Mouse (Mus musculus): ENCODE data around the gene Sp6.

Sp6 gene

DNA sequence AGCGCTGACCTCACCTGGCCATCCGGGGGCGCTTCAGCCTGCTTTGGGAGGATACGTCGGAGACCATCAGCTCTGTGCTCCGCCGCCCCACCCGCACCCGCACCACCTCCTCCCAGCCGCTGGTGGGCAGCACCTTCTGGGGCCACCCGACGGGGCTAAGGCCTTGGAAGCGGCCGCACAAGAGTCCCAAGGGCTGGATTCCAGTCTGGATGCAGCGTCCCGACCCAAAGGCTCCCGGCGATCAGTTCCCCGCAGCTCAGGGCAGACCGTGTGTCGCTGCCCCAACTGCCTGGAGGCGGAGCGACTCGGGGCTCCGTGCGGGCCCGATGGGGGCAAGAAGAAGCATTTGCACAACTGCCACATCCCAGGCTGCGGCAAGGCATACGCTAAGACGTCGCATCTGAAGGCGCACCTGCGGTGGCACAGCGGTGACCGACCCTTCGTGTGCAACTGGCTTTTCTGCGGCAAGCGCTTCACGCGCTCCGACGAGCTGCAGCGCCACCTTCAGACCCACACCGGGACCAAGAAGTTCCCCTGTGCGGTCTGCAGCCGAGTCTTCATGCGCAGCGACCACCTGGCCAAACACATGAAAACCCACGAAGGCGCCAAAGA is 8.8 kb downstream of the Sp6 start:
- peak; percentile 69 for ATAC-seq (ENCODE audit: low TSS enrichment)

DNA sequence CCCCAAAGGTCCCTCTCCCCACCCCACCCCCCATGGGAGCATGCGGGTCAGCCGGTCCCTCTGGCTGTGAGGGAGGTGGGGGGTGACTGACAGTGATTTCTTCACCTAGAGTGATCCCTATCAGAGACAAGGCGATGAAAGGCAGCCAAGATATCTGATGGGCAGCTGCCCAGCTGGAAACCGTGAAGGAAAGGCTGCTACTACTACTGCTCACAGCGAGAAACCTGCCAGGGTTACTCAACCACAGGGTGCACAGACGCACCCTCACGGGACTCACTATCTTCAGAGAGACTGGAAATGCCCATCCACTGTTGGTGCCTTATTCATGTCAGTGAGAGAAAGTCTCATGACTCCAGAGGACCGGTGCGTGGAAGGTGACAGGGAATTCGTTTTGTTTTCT is 11.8 kb downstream of the Sp6 start:
- ATAC-seq (ENCODE audit: low TSS enrichment): no peak

DNA sequence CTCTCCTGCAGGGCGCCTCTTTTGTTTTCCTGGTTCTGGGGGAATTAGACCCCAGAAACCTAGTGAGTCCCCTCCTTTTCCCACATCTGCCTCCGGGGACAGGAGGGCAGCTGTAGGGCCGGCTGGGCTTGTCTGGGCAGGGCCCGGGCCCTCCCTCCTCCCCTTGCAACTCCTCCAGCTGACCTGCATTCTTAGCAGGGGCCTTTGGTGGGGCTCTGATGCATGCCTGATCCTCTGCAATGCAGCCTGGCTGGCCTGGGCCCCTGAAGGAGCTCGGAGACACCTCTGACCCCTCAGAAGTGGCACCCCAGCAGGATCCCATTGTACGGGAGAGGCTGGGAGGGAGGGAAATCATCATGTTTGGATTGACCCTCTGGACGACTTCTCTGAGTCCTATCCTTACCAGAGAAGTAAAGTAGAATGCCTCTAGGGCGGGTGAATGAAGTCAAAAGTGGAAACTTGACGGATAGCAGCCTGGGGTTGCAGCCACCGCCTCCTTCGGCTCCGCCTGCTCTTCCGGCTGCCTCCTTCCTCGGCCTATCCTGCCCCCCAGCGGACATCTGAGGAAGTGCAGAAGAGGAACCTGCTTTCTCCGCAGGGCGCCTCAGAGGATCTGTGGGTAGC is 12.6 kb downstream of the Sp6 start:
- peak; percentile 67 for ATAC-seq (ENCODE audit: low TSS enrichment)

DNA sequence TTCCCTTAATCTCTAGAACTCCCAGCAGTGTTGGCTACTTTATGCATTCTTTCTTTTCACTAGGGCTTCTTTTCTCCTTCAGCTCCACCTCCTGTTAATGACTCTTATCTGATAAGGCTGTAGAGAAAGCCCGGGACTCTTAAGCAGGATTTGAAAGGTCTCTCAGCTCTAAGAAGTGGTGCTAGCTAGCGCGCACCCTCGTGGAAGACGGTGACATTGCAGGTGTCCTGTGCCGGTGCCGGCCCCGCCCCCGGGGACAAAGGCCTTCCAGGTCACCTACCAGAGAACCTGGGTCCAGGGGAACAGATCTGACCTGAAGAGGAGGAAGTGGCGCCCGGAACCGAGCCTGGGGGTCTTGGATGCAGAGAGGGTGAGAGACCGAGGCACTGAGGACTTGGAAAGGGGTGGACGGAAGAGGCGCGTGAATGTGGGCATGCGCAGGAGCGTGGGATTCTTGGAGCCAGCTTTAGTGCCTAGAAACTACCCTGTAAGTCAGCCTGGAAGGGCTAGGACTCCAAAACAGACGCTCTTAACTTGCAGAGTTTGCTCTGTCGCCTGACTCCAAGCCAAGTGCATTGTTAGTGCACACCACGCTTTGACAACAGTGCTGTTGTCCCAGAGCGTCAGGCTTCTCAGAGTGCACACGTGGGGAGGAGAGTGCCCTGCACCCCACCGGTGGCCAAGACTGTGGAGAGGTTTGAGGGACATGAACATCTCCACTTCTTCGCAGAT is 16.7 kb downstream of the Sp6 start, which contains the start of gene Scrn2:
Gene Scrn2, plus strand, starts transcription at position 253 of the 732 bp plus-strand sequence.
- peak; percentile 87 for ATAC-seq (ENCODE audit: low TSS enrichment)

DNA sequence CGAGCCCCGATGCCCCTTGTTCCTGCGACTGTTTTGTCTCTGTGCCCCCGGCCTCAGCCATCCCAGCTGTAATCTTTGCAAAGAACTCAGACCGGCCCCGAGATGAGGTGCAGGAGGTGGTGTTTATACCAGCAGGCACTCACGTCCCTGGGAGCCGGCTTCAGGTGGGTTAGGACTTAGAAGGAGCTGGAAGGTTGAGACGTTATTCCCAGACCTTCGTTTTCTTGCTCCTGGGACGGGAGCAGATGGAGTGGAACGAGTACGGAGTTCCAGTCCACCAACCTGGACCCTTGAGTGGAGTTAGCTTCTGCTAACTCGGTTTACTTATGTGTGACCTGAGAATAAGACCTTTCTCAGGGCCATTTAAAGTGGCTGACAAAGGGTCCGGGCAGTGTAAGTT is 17.2 kb downstream of the Sp6 start:
- ATAC-seq (ENCODE audit: low TSS enrichment): no peak

DNA sequence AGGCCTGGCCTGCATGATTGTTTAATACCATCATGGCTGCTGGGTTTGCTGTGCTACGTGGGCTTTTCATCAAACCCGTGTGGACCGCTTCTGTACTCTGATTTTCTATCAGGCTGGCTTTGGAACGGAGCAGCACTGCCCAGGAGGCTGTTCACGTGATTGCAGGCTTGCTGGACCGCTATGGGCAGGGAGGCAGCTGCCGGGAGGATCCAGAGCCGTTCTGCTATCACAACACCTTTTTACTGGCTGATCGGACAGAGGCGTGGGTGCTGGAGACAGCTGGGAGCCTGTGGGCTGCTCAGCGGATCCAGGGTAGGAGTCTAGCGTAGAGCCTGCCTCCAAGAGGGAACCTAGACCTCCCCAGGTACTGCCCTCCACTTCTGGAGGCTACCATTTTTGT is 18.8 kb downstream of the Sp6 start:
- no peak for ATAC-seq (ENCODE audit: low TSS enrichment)

DNA sequence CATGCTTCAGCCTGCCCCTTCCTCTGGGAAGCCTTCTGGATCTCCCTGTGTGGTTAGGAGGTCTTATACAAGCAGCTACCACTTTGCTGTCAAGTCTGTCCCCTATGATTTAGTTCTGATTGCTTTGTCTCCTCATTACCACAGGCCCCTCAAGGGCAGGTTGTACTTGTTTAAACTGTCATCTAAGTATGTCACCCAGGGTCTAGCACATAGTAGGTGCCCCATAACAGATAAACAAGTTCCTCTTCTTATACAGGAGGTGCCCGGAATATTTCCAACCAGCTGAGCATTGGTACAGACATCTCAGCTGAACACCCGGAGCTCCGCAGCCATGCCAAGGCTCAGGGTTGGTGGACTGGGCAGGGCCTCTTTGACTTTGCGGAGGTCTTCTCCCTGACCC is 19.3 kb downstream of the Sp6 start:
- no peak for ATAC-seq (ENCODE audit: low TSS enrichment)

DNA sequence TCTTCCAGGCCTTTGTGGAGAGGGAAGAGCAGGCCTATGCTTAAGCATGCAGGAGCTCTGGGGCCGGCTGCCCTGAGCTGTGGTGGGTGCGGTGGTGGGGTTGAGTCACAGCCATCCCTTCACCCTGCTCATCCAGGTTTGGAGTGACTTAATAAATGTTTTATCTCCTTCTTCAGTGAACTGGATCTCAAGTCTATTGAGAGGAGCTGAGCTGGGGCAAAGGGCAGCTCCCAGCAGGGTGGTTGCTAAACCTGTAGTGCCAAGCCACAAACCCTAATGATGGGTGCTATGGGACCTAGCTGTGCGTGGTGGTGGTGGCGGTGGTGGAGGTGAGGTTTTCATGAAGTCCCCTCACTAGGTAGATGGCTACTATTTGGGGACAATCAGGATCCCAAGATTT is 20.6 kb downstream of the Sp6 start:
- ATAC-seq (ENCODE audit: low TSS enrichment): no peak

DNA sequence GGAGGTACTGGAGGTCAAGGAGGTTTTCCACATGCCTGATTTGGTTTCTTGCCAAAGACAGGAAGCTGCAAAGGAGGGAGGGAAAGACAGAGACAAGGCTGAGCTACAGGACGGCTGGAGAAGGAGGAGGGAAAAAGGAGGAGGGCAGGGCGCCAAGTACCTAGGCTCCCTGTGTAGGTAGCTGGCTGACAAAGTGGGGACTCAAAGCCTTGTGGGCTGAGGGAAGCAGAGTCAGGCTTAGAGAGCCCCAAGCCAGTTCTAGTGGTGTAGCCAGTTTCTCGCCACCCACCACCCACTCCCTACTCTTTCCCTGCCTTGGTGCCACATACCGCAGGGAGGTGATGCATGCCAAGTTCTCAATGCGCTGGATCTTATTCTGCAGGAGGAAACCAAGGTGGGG is 22.9 kb downstream of the Sp6 start:
- peak; percentile 78 for ATAC-seq (ENCODE audit: low TSS enrichment)

DNA sequence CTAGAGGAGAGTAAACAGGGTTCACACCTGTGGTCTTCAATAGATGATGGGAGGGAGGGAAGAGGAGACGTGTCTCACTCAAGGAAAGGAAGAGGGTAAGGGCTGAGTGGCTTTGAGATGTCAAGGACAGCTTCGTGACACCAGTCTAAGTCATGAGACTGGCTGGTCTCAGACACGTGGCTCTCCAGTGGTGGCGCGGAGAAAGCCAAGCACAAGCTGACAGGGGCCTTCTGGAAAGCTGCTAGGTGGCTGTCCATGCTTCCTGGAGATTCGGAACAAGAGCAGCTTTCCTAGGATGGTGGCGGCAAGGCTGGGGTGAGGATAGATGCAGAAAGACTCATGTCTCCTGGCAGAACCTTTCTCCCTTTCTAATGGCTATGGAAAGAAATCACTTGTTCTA is 25.7 kb downstream of the Sp6 start:
- ATAC-seq (ENCODE audit: low TSS enrichment): no peak

DNA sequence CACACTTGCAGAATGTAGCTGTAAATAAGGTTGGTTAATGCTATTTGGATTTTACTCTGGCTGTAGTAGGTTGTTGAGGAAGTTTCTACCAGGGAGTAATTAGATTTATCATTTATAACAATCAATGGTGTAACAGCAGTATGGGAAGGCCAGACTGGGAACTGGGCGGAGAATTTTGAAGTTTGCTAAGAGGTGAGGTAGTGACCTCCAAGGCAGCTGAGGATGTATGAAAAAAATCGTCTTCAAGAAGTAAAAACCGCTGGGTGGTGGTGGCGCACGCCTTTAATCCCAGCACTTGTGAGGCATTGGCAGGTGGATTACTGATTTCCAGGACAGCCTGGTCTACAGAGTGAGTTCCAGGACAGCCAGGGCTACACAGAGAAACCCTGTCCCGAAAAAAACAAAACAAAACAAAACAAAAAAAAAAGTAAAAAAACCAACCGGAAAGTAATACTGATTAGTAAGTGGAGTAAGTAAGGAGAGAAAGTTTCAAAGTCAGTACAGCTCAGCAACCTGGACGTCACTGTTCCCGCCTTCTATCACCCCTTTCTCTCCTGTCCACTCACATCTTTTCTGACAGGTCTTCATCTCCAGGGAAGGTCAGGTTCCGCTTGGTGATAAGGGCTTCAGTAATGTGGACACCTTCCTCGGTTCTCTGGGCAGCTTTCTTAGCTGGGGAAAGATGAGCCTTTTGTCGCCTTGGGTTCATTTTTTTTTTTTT is 27.3 kb downstream of the Sp6 start:
- ATAC-seq (ENCODE audit: low TSS enrichment): no peak

DNA sequence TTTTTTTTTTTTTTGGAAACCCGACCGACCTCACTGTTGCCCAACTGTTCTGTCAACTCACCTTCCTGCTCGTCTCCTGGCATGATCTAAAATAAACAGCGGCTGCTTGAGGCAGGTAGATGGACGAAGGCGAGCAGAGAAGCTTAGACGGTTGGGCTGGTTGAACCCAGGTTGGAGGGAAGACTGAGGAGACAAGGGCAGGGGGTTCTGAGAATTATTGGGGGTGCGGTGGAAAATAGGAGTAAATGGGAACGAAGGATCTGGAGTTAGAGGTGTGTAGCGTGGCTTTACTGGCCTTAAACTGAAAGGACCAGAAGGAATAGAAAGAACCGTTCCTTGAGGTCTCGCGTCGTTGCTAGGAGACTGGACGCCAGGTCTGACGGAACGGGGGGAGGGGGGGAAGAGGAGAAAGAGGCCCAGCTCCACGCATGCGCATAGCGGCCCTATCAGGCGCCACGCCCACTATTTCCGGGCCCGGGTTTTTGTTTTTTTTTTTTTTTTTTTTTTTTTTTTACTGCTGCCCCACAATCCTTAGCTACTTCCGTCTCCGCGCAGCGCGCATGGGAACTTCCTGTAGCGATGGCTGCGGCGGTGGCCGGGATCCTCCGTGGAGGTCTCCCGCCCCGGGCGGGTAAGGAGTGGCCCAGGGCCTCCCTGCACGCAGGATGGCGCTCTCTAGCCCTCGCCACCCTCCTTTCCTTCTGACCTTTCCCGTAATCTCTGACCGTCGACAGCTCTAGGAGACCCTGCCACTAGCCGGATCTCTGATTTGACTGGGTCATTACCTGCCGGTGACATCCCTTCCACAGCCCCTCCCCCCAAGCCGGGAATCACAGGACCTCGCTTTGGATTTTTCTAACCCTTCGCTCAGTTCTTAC is 28.1 kb downstream of the Sp6 start, which contains the start of the genes Lrrc46 and Mrpl10:
Gene Lrrc46, minus strand, starts transcription at position 386 of the 878 bp plus-strand sequence.
Gene Mrpl10, plus strand, starts transcription at position 539 of the 878 bp plus-strand sequence.
- peak; percentile 85 for ATAC-seq (ENCODE audit: low TSS enrichment)

DNA sequence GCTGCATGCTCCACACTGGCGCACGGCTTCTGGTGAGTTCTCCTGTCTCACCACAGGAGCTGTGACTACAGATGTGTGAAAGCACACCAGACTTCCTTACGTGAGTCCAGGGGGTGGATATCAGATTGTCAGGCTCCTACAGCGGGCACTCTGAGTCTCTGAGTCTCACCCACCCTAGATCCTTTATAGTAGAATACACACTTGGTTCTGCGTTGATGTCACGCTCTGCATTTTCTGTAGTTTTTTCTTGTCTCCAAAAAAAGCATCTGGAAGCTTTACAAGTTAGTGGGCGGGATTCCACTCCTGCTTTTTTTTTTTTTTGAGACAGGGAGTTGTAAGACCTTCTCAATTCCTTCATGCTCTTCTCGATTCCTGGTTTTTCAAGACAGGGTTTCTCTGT is 31.7 kb downstream of the Sp6 start:
- ATAC-seq (ENCODE audit: low TSS enrichment): peak; percentile 60

DNA sequence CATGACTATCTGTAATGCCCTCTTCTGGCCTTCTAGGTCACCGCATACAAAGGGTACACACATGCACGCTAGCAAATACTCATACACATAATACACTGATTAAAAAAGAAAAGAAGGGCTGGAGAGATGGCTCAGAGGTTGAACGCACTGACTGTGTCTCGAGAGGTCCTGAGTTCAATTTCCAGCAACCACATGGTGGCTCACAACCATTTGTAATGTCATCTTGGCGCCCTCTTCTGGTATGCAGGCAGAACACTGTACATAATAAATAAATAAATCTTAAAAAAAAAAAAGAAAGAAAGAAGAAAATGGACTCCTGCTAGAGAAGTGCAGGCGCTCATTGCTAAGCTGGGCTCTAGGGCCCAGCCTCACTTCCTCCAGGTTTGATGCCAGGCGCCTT is 32.7 kb downstream of the Sp6 start:
- no peak for ATAC-seq (ENCODE audit: low TSS enrichment)

DNA sequence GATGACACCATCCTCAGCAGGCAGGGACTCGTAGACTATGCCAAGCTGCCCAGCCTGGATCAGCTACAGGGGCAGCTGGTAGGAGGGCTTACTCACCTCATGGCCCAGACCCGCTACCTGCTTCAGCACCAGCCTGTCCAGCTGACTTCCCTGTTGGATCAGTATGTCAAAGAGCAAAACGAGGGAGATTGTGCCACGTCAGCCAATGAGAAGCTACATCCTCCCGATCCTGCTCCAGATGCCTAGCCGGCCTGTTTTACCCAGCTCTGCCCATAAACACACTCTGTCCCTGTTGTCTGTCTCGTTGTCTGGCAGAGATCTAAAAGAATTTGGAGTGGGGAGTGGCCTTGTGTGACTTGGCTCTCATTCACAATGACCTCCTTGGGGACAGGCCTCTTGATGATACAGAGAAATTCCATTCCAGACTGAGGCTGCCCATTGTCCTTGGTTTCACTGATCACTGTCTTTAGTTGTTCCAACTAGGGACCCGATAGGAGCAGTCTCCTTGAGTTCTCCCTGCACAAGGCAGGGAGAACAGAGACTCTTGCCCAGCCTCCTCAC is 35.0 kb downstream of the Sp6 start:
- ATAC-seq (ENCODE audit: low TSS enrichment): no peak

DNA sequence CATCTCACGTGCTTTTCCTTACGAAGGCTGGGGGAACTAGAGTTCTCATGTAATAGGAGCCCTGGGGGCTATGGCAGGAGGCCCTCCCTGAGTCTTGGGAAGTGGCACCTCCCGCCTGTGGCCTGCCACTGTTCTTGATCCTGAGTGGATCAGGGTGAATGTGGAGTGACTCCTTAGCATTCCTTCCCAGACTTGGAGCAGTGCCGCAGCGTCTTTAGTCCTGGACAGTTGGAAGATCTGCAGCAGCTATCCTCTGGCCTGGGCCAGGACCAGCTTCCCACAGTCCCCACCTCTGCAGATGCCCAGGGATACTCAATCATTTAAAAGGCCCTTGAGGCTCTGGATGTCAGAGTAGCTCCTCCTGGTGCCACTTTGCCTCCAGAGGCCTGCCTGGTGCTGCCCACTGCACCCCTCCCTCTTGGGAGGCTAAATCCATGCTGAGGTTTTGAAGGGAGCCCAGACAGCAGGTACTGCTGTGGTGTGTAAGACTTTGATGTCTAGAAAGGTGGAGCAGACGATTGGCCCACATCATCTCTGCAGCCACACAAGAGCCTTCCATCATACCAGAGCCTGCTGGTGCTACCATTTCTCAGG is 36.4 kb downstream of the Sp6 start:
- ATAC-seq (ENCODE audit: low TSS enrichment): no peak

DNA sequence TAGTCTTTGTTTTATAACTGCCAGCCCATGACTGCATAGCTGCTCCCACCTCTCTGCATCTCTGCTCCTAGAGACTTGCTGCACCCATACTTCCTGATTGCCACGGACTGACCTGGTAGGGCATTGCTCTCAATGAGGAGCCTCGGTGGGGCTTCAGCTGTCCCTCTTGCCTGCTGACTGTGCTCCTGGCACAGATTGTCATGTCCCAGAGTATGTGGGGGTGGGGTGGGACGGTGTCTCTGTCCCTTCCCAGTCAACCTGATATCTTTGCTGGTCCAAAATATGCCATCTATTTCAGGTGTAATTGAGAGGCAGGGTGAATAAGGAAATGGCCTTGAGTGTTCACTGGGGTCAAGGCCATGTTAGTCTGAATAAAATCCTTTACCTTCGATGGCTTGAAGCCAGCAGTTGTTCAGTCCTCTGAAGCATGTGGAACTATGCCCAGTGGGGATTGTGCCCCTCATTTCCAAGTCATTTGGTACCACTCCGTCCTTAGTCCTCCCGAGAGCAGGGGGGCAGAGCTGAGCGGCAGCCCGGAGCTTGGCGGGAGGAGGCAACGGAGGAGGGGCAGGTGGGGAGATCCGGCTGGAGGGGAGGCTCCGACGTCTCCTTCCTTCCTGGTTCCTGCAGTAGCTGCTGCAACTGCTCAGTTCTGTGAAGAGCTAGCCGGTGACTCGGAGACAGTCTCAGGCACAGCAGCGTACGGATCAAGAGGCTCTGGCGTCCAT is 37.2 kb downstream of the Sp6 start, which contains the start of gene Osbpl7:
Gene Osbpl7, plus strand, starts transcription at position 413 of the 728 bp plus-strand sequence.
- ATAC-seq (ENCODE audit: low TSS enrichment): peak; percentile 96

DNA sequence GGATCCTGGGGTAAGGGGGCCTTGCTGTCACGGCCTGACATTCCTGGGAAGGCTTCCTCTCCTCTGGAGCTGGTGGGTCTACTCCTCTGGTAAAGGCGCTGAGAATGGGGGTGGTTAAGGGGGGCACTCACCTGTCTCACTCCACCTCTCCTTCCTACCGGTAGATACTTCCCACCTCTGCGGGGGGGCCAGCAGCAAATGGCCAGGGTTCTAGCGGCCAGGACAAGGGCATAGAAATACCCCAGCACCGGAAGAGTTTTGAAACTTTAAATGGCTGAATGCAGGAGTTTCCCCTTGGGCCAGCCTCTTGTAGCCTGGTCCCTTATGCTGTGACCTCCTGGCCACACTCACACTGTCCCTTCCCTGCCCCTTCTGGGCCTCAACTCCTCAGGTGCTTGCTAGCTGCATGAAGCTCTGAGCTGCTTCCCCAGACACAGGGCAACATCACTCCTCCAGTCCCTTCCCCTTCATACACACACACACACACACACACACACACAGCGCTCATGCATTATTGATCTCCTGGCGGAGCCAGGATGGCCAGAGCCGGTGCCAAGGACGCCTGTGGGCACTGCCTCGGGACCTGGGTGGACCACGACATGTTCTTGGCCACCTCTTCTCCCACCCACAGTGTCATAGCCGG is 37.9 kb downstream of the Sp6 start:
- ATAC-seq (ENCODE audit: low TSS enrichment): no peak

DNA sequence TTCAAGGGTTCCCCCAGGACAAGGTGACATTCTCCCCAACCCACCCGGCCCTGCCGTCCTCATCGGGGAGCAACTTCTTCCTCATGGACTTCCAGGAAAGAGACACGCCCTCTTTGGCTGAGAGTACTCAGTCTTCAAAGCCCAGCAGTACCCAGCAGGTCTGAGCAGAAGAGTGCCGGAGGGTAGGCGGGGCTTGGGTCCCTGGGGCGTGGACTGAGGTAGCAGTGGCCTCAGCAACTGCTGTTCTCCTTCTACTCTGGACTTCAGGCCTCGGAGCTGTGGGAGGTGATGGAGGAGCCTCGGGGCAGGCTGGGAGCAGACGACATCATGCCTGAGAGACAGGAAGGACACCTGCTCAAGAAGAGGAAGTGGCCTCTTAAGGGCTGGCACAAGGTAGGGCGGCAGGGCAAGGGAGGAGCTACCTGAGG is 39.0 kb downstream of the Sp6 start:
- no peak for ATAC-seq (ENCODE audit: low TSS enrichment)

All from frontal cortex, adult (tissue).